Mouse (Mus musculus) kidney, postnatal 25 days (tissue): ENCODE measurements at regions not wholly inside any gene's neighbourhood (a gene's known extent, or its start where the extent isn't known, plus 50 kb on each side); places are given as distances from the start of the nearest gene placed in this dataset.
A peak's percentile ranks its signal among the peaks of the same experiment; 100 is the strongest.
"Not testable (repeated sequence)": the region's sequence is repeated elsewhere in the genome, so short reads cannot be mapped to it uniquely, and the experiment has no call there.

ENCODE experiments used
- DNase-seq, 2 experiments: peaks; one replicate each; pipeline ENCODE4 v3.0.0; 2021; ENCODE audit warnings: mixed read lengths in 2 of 2

DNA sequence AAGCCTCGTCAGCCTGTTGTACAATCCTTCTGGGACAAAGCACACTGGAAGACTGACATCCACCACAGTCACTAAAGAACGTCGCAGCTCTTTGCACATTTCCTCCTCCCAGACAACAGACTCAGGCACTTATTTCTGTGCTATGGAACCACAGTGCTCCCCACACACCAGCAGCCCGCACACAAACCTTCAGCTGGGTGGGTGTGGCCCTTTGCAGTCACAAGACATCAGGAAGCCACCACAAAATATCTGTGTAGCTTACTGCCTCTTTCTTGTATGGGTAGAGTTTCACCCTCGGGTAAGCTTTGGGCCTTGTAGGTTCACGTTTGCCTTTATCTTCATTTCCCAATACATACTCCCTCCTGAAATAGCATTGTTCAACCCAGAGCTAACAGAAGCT, 577.6 kb upstream of the Olfr1507 start:
- DNase-seq, result not testable (repeated sequence)

DNA sequence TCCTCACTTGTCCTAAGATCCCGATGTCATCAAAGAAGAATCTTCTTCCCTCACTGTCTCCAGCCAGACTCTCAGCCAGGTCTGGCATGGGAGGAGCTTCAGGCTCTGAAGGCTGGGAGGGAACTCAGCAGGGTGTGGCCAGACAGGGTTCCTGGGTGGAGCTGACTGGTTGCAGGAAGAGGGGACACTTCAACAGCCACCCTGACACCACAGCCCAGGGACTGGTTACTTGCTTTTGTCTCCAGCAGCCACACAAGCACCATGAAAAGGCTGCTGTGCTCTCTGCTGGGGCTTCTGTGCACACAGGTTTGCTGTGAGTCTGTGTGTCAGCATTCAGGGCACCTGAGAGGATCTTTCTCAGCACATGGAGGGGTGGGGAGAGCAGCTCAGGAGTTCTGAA, 577.0 kb upstream of the Olfr1507 start:
- not testable (repeated sequence) for DNase-seq

DNA sequence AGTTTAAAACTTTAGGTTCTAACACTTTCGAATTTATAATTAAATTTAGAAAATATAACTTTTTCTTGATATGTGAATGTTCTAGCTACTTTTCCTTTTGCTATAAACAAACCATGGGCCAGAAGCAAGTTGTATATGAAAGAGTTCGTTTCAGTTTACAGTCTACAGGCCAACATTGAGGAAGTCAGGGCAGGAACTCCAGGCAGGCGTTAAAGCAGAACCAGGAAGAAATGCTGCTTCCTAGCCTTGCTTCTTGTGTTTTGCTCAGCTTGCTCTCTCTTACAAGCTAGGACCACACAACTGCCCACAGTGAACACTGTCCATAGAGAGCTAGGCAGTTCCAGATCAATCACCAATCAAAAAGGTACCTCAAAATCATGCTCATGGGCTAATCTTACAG, 558.9 kb upstream of the Olfr1507 start:
- not testable (repeated sequence) for DNase-seq

DNA sequence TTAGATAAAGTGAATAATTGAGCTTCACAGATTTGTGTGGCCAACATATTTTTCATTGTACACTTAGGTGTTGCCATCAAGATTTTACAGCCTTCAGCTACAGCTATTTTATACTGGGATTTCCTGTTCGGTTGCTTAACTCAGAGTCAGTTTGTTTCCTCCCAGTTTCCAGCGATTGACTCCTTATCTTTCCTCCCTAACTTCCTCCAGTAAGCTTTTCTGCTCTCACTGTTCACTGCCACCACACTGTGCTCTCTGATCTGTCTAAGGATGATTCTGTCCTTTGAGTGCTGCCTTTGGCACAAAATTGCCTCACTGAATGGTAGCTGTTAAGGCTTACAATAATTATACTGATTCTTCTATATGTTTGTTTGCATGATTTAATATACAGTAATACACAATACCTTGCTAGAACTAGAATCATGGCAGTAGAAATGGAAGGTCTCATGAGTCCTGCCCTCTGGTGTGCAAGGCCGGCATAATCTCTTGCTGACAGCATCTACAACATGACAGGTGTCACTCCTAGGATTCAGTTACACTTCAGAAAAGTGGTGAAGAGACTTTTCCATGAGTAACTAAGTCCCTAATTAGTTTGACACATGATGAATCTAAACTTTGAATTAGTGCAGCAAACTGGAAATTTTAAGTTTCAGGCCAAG, 558.0 kb upstream of the Olfr1507 start:
- DNase-seq, result not testable (repeated sequence)

DNA sequence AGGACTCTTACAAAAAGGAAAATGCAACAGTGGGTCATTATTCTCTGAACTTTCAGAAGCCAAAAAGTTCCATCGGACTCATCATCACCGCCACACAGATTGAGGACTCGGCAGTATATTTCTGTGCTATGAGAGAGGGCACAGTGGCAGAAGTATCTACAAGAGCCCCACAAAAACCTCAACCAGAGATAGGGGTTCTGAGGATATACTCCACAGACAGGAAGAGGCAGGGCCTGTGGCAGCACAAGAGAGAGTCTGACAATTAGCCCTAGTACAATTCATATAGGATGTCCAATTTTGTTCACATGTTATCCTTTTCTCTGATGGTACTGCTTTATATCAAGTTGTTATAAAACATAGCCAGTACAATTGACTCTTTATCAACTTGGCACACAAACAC, 552.1 kb upstream of the Olfr1507 start:
- not testable (repeated sequence) for DNase-seq

DNA sequence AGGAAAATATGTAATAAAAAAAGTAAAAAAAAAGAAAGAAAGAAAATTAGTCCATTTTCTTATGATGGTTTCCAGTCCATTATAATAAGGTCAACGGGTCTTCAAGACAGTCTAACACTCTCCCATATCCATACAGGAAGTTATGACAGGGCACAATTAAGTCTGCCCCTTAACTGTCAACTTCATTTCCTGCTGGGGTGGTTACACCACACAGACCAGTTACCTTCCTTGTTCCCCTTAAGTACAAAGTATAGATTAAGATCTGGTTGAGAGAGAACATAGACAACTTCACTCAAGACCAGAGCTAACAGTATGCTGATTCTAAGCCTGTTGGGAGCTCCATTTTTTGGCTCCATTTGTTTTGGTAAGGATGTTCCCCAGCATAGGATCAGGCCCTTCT, 551.4 kb upstream of the Olfr1507 start:
- DNase-seq, result not testable (repeated sequence)

DNA sequence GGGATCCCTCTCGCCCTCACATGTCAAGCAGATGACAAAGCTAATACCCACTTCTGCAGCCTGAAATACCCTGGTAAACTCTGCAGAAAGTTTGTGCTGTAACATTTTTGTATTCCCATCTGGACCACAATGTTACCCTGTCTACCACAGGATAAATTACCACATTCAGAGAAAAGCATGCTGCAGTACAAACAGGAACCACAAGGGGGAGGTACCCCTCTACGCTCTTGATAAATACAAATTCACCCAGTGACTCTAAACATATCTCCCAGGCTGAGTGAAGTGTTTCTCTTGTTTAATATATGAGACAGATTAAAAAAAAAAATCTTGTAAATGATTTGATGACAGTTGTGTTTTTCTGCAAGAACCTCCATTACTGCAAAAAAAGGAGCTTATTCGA, 549.8 kb upstream of the Olfr1507 start:
- peak in 1 of 2 experiments; percentile 5 for DNase-seq

DNA sequence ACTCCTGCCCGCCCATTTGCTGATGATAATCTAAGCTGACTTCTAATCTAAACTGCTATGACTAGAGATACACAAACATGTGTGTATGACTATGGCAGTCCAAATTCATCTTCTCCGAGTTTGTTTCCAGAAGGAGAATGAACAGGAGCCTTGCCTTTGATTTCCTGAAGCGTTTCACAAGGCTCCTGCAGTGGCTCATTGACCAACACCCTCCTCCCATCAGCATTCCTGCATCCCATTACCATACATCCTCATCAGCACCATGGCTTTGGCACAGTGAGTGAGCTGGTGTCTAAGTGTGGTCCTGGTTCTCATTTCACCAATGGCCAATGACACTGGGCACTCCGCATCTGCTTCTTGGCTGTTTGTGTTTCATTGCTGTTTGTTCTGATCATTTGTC, 548.6 kb upstream of the Olfr1507 start:
- DNase-seq, result not testable (repeated sequence)

DNA sequence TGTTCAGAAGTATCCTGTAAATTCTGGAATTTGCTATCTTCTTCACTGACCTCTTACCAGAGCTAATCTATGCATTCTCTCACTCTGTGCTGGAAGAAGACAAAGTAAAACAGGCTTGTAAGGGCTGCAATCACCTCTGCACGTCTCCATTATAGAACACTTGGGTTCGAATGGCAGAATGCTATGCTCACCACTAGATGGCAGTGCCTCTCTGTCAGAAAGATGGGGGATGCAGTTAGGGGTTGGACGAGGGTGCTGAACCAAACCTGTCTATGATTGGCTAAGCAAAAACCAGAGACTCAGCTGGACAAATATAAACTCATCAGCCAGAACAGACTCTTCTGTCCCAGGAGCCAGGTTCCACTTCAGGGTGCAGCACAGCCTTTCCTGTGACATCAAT, 546.5 kb upstream of the Olfr1507 start:
- not testable (repeated sequence) for DNase-seq

DNA sequence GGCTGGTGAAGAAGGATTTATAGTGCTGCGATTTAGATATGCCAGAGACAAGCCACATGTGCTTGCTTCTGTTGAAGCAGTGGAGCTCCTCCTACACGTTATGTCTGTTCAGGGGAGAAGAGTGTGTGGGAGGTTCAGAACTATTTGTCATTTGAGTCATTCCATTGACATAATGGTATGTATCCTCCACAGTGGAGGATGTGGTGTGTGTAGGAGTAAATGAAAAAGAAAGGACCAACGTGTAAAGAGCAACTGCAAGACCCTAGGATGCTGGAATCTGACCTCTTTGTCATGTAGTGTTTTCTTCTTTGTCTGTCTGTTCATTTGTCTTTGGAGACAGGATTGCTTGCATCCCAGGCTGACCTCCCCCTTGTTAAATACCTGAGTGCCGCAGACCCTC, 543.9 kb upstream of the Olfr1507 start:
- DNase-seq, result not testable (repeated sequence)

DNA sequence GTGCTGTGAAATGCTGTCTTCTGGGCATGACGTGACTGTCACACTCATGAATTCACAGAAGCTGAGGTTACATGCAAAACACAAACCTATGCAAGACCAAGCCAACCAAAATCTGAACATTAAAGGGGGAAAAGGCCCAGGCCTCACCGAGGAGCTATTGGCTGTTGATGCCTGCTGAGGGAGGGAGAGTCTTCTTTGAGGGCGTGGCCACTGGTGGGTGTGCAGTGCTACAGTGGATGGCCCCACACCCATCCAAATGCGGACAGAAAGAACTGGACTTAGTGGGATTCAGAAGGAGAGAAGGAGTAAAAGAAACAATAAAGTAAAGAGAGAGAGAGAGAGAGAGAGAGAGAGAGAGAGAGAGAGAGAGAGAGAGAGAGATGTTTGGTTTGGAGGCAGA, 539.4 kb upstream of the Olfr1507 start:
- not testable (repeated sequence) for DNase-seq

DNA sequence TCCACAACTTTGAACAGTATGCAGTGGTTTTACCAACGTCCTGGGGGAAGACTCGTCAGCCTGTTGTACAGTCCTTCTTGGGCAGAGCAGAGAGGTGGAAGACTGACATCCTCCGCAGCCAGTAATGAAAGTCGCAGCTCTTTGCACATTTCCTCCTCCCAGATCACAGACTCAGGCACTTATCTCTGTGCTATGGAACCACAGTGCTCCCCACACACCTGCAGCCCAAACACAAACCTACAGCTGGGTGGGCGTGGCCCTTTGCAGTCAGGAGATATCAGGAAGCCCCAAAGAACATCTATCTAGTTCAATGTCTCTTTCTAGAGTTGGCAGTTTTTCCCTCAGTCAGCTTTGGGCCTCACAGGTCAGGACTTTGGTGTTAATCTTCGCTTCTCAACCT, 537.7 kb upstream of the Olfr1507 start:
- DNase-seq, result not testable (repeated sequence)

DNA sequence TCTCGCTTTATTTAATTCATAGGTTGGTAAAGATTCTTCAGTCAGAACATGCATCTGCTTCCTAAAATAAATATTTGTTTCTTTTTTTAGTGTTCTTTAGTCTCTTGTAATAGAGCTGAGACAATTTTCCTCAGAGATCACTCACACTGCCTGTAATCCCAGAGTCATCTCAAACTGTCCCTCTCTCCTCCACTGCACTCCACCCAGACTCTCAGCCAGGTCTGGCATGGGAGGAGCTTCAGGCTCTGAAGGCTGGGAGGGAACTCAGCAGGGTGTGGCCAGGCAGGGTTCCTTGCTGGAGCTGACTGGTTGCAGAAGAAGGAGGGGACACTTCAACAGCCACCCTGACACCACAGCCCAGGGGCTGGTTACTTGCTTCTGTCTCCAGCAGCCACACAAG, 536.9 kb upstream of the Olfr1507 start:
- DNase-seq, result not testable (repeated sequence)

DNA sequence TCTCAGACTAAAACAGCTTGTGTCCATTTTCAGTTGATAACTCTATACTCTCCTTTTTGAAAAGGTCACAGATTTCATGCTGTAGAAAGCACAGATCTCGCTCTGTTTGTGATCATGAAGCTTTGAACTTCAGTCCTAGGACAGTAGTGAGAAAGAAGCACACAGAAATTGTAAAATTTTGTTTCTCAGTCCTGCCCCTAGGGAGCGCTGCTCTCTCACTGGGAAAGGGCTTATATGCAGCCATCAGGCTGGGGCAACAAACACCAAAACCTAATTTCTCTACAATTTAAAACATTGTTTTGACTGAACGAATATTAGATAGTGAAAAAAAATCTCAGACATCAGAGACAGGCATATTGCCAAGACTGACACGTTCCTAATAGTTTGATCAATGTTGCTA, 534.7 kb upstream of the Olfr1507 start:
- not testable (repeated sequence) for DNase-seq

DNA sequence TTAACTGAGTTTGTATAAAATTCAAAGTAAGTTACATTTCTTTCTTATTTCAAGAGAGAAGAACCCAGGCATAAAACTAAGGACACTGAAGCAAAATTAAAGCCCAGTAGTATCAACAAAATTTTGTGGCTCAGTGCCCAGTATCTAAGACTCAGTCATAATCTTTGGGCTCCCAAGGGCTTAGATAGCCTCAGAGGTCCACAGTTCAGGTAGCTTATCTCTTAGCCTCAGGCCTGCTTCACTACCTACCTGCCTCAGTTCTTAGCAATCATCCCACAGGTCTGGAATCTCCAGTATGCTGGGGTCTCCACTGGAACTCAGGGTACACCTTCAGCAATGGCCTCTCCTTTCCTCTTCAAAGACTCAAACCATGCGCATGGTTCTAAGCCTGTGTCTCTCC, 531.4 kb upstream of the Olfr1507 start:
- not testable (repeated sequence) for DNase-seq

DNA sequence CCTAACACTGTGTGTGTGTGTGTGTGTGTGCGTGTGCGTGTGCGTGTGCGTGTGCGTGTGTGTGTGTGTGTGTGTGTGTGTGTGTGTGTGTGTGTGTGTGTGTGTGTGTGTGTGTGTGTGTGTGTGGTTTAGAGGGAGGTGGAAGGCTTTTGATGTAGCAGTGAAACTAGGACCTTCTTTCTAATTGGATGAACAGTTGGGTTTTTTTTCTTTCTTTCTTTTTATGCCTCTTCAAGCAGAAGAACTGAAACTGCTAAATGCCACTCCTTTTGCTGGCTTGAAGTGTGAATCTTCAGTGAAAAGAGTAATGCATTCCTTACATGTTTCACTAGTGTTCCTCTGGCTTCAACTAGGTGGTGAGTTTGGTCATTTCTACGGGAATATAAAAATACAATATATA, 524.6 kb upstream of the Olfr1507 start:
- DNase-seq, result not testable (repeated sequence)

DNA sequence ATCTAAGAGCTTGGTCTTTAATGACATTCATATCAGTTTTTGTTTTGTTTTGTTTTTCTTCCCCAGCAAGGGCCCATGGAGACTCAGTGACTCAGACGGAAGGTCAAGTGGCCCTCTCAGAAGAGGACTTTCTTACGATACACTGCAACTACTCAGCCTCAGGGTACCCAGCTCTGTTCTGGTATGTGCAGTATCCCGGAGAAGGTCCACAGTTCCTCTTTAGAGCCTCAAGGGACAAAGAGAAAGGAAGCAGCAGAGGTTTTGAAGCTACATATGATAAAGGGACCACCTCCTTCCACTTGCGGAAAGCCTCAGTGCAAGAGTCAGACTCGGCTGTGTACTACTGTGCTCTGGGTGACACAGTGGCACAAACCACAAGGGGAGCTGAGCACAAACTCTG, 512.2 kb upstream of the Olfr1507 start:
- not testable (repeated sequence) for DNase-seq

DNA sequence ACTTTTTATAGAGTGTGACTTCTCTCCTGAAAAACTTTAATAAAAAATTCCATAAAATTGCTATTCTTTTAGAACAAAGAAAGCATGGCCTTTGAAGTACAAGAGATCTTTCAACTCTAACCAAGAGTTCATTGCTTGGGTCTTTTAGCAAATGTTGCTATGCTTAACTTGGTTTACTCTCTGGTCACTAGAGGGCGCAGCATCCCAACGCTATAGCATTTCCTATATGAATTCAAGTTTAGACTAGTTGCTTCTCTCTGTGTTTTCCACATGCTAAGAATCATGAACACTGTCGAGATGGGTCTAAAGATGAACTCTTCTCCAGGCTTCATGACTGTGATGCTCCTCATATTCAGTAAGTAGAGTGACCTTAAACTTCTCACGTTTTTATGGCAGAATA, 511.8 kb upstream of the Olfr1507 start:
- DNase-seq, result not testable (repeated sequence)

DNA sequence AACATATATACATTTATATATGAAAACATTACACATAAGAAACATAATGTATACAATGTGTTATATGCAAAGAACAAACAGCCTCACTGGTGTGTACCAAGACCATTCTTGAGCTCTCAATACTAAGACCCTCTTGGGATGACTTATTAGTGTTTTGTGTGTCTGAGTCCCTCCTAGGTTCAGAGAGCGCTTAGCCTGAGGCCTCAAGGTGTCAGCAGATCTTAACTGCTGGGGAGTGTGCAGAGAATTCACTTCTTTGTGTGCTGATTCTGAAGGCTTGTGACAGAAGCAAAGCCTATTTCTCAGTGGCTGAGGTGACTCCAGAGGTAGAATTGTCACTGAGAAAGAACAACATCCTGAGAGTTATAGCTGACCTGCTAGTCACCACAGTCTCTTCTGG, 505.7 kb upstream of the Olfr1507 start:
- not testable (repeated sequence) for DNase-seq

DNA sequence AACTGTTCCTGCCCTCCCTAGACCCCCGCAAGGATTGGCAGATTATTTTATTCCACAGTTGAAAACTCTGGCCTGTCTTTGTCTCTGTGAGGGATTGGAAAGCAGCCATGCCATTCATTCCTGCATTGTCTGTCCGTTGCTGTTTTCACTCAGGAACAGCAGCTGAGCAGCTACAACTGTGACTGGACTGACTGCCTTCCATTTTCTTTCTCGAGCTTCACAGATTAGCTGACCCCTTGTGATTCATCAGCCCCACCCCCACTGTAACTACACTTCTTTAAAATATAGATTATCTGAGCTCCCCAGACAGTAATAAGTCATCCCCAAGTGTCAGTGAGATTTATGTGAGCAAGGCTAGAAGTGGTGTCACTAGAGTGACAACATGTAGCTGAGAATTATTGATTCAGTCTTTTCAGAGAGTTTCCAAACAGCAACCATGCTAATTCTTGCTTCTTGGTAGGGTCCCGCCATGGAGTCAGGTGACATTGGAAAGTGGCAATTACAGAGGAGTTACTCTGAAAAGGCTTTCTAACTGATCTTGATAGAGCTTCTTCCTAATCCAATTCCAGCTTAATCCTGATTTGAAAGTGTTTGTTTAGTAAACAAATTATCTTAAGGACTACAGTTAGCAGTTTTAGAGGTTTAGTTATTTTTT, 496.7 kb upstream of the Olfr1507 start:
- not testable (repeated sequence) for DNase-seq

DNA sequence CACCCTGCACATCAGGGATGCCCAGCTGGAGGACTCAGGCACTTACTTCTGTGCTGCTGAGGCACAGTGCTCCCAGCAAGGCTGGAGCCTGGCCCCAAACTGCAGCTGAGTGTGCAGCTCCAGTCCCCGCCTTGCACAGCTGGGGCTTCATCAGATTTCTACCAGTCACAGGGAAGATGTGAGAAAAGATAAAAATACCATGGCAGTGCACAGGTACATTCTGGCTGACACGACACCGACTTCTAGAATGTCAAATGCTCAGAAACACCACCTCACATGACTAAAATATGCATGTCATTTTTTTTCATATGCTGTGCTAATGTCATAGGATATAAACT, 495.7 kb upstream of the Olfr1507 start:
- not testable (repeated sequence) for DNase-seq

DNA sequence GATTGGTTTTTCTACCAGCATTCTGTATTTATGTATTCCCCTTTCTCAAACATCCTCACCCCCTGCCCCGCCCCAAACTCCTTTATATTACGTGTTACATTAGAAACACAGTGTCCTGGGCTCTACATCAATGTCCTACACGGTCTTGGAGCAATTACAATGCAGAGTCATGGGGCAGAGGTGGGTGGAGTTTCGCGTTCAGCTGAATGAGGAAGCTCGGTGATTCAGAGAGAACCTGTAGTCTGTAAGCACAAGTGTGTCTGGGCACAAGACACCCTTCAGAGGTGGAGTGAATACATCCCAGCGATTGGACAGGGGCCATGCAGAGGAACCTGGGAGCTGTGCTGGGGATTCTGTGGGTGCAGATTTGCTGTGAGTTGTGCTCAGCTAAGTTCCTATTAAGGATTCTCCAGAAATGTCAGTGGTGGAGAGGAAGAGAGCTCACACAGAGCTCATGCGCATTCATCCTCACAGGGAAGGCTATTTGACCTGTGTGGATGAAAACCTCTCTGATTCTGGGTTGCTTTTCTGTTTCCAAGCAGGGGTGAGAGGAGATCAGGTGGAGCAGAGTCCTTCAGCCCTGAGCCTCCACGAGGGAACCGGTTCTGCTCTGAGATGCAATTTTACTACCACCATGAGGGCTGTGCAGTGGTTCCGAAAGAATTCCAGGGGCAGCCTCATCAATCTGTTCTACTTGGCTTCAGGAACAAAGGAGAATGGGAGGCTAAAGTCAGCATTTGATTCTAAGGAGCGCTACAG, 495.2 kb upstream of the Olfr1507 start:
- DNase-seq, result not testable (repeated sequence)

DNA sequence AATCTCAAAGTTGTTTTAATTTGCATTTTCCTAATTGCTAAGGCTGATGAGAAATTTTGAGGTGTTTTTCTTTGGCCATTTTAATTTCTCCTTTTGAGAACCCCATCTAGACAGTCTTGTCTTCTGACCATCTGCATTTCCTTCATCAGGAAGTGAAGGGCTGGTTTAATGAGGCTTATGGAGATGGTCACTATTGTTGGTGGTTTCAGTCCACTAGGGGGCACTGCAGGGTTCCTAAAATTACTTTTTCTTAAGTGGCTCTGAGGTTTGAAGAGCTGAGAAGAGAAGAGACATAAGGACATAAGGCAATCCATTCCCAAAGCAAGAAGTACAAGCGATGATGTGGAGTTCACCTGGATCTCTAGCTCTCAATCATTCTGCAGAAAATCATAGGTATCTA, 494.4 kb upstream of the Olfr1507 start:
- DNase-seq, result not testable (repeated sequence)

DNA sequence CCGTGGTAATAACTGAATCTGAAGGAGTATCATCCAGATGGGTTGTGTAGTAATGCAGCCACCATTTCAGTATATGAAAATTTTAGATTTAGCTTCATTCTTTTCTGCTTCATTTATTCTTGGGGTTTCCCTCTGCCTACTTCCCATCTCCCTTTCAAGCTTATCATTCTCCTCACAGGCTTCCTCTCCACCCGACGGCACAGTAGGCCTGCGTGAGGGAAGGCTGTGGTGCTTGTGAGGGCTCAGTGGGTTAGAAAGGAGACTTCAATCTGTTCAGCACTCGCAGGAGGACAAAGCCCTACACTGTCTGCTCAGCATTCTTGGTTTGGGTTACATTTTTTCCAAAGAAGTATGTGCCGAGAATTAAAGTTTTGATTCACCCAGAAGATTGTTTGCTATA, 493.0 kb upstream of the Olfr1507 start:
- not testable (repeated sequence) for DNase-seq
